Mouse (Mus musculus): ENCODE measurements around the gene Pcdh17. TPM values are rescaled to one million over a fixed set of nuclear protein-coding genes. Genes with fewer than 3 reads are reported as not detected.

The Pcdh17 gene
- total RNA-seq (2021) = under 1 TPM; 0.69 to 0.83 TPM
- long read RNA-seq, experiment 1 = 0 reads
- long read RNA-seq, experiment 2, full-length matches to known transcripts = 1 of 1 reads
- long read RNA-seq, experiment 2, partial matches to known transcripts = 0 of 1 reads
- long read RNA-seq, experiment 2, other reads (novel, unspliced or antisense) = 0 of 1 reads

DNA sequence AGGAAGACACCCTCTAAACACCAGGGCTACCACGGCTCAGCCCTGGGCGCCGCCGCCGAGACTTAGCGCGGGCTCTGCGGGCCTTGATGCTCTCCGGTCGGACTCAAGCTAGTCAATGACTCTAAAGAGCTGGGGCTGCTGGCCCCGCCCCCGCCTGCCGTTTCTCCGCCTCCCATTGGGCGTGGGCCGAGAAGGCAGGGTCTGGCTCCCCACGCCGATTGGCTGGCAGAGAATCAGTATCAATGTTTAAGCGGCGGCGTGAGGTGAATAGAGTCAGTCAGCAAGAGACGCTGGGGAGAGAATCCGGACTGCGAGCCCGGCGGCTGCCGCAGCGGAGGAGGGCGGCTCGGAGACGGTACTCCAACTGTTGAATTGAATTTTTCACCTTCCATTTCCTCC is at the start of gene Pcdh17:
Gene Pcdh17, plus strand, starts transcription at position 276 of the 399 bp plus-strand sequence.
- peak; percentile 93 for DNase-seq

DNA sequence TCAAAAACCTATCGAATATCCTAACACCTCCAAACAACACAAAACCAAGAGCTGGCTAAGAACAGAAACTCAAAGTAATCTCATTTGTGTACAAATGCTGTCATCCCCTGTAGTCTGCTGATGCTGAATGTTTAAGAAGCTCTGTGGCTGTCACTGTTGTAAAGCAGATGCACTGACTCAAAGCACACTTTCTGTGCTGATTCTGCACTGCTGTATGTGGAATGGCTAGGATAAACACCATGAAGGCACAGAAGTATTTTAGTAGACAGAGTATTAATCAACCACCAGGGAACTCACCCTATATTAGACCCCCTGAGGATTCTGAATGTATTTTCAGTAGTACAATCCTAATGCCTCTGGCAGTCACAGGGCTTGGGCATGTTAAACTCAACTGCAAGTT is 46.2 kb upstream of the Pcdh17 start:
- DNase-seq = no peak

DNA sequence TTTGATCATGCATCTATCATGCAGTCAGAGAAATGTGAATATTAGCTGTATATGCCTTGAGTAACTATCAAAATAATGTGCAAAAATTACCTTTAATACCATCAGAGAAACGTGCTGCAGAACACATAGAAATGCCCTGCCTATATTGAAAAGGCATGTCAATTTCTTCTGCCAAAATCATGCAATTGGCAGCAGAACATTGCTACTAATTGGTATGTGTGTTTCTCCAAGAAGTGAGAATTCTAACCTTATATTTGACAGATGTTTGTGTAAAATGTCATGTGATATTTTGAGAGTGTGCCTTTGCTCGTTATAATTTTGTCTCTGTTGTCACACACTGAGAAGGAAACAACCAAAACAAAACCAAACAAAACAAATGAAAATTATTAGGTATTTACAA is 18.6 kb upstream of the Pcdh17 start:
- DNase-seq = no peak

- no peak for DNase-seq
Observed at GRCm38 (mm10) chr14:84426616-84427015, 16.7 kb upstream of the Pcdh17 start.

GRCm38 (mm10) chr14:84438066-84438770 is 5.1 kb upstream of the Pcdh17 start:
- DNase-seq = no peak

DNA sequence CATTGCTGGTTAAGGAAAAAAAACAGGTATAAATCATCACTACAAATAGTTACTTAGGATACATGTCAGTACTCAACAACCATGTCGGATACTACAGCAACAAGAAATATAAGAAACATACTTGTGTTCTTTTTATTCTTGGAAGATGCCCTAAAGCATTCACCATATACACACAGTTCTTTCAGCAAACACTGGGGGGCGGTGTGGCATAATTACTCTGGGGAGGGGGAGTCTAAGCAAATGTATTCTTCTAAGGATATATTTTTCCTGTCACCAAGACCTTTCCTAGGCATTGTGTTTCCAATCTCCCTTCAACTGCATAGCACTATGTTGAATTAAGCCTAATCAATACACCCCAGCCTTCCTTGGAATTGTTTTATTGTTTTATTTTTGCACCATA is 2.5 kb upstream of the Pcdh17 start:
- DNase-seq = no peak

GRCm38 (mm10) chr14:84442528-84443287 is 655 bp upstream of the Pcdh17 start:
- no peak for DNase-seq

DNA sequence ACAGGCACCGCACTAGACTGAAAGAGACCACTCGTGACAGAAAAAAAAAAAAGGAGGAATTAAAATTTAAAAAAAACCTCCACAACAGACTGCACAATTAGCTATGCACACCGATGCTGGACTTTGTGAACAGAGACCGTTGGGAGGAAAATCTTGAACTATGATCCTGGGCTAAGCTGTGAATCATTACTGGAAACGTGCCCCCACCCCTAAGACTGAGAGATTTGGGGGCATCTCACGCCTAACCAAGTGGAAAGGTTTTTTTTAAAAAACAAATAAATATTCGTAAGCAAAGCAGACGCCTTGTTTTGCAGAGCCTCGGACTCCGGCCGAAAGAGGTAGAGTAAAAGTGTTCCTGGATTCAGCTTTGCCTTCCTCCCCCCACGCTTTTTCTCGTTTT is 398 bp downstream of the Pcdh17 start:
- no peak for DNase-seq

- no peak for DNase-seq
Observed at GRCm38 (mm10) chr14:84444276-84444662, 906 bp downstream of the Pcdh17 start.

- DNase-seq = no peak
Observed at GRCm38 (mm10) chr14:84444663-84445502, 1.5 kb downstream of the Pcdh17 start.

DNA sequence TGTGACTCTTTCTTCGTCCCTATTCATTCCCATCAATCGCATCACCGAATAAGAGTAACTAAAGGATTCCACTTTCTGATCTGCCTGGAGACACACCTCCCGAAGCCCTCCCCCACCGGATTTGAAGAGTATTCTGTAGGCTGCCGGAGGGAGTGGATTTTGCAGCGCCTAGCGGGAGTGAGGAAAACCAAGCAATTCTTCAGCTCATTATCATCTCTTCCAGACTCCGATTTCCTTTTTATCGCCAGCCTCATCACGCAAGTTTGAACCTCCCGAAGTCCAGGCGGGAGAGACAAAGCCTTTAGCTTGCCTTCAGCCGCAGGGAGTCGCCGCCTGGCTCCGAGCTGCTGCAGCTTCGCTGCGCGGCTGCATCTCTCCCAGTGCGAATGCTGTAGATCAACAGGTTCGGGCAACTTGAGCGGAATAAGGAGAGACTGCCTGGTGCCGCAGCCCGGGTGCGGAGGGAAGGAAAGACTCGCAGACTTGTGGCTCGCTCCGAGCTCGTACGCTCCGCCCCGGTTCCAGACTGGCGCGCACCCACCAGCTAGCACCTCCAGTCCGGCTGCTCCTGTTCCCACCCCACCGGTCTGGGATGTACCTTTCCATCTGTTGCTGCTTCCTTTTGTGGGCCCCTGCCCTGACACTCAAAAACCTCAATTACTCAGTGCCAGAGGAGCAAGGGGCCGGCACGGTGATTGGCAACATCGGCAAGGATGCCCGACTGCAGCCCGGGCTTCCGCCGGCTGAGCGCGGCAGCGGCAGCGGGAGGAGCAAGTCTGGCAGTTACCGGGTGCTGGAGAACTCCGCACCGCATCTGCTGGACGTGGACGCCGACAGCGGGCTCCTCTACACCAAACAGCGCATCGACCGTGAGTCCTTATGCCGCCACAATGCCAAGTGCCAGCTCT is 2.4 kb downstream of the Pcdh17 start:
- DNase-seq = peak; percentile 5

- no peak for DNase-seq
Observed at GRCm38 (mm10) chr14:84446411-84446915, 3.1 kb downstream of the Pcdh17 start.

GRCm38 (mm10) chr14:84446941-84447641 is 3.7 kb downstream of the Pcdh17 start:
- peak; percentile 41 for DNase-seq

GRCm38 (mm10) chr14:84447661-84448380 is 4.5 kb downstream of the Pcdh17 start:
- peak; percentile 7 for DNase-seq

- DNase-seq = no peak
Observed at GRCm38 (mm10) chr14:84448381-84448771, 5.0 kb downstream of the Pcdh17 start.

DNA sequence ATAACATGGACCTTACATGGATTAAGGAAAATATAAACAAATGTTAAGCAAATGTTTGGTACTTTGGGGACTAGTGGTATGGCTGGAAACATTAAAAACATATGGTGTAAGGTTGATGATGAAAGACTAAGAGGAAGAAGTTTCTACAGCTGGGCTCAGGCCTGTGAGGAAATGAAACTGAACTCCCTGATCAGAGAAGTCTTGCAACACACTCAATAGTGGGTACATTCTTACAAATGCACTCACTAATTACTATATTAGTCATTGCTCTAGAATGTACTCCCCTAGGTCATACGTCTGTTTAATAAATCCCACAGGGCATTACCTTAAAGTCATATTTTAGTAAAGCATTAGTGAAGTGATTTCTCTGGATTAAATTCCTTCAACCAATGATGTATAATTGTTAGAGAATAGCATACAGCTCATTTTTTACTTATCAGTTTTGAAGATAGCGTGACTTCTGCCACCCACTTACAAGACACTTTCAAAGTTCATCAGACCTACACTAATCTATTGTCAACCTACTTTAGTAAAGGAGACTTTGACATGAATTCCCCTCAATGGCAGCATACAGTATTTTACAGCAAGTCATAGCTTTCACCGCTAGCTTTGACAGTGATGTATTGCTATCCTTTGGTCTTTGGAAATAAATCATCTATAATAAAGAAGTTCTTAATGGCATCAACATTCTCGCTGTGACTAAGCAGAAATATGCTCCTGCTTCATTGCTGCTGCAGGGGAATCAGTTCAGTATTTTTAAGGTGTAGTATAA is 10.9 kb downstream of the Pcdh17 start:
- no peak for DNase-seq

DNA sequence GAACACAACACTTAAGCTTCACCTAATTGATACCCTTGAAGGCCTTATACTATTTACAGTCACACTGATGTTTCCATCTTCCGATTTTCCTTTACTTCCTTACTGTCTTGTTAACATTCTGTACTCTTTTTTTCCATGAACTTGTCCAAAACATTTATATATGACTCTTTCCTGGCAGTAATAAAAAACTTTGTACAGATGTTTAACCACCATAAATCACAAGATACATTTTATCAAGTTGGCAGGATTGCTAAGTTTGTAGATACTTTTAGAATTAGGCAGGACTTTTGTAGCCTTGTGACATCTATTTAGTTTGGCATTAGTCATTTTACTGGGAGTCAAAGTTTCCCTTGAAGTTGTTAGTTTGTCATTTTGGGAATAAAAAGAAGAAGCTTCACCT is 32.1 kb downstream of the Pcdh17 start:
- DNase-seq = no peak

DNA sequence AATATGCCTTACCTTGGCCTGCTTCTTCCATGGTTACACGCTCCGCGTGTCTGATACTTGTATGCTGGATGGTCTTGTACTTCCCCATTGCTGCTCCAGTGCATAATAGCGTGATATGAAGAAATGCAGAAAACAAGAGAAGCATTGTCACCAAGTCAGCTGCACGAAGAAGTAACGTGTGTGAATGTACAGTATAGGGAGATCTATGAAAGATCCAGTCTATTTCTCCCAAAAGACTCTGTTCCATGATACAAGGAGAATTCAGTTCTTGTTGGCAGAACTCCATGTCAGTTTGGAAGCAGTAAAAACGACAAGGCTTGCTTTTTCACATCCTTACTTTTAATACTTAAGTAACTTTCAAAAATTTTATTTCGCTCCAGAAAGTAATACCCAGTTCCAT is 33.0 kb downstream of the Pcdh17 start:
- DNase-seq = no peak

DNA sequence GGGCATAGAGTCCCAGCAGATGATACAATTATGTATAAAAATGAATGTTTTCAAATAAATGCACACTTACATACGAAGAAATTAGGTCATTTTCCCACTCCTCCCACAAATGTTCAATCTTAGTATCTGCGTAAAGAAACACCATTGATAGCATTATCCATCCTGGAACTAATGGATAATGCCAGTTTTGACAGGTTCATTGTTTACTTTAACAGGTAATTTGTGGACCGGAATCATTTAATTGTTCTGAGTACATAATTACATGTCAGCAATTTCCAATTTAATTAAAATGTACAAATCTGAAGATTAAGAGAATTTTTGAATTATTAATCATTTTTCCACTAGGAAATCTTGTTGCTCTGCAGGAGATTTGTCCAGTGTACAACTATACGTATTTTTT is 33.5 kb downstream of the Pcdh17 start:
- DNase-seq = no peak
